Mouse (Mus musculus) thymus, adult 18-20 months (tissue): Measurements from ENCODE around the gene Ankrd44.

Experiments used
- DNase-seq, 2 experiments: peaks; one replicate each; pipeline ENCODE4 v3.0.0; 2022; ENCODE audit warnings: mixed read lengths in 2 of 2

The Ankrd44 gene

GRCm38 (mm10) chr1:54690291-54690965 is 235.8 kb downstream of the Ankrd44 start:
- no peak for DNase-seq

DNA sequence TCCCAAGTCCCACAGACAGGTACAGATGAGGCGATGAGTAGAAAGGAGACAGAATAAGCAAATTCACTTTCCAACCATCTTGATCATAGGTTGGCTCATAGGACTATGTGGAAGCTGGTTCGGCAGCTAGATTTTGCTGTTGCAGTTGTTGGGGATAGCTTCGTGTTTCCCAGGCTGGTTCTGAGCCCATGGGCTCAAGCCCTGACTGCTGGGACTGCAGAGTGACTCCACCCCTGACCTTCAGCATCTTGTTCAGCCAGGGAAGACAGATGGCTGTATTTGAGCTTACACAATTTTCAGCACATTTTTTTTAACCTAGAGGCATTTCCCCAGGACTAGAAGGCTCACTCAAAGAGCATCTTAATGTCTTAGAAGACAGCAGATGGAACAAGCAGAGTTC is 237.7 kb downstream of the Ankrd44 start:
- no peak for DNase-seq

GRCm38 (mm10) chr1:54684316-54684715 is 241.9 kb downstream of the Ankrd44 start:
- DNase-seq, result no peak

GRCm38 (mm10) chr1:54679556-54679955 is 246.6 kb downstream of the Ankrd44 start:
- DNase-seq, result no peak

- no peak for DNase-seq
These were observed 248.2 kb downstream of the Ankrd44 start for GRCm38 (mm10) chr1:54678037-54678436.

DNA sequence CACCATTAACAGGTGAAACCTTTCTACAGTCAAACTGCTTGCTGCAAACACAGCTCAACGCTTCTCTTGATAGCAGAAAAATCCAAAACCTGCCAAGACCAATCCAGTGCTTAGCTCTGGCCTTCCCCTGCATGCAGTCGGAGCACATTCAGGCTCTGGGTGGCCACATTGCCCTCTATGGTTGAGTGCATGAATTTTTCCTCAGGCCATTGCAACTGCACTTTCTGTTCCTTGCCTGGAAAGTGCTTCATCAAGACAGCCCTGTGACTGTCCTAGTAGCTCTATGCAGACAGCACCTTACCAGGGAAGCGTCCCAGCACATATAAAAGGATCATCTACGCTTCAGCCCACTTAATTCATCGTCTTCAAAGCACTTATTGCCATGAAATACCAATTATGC is 250.7 kb downstream of the Ankrd44 start:
- DNase-seq, result no peak

GRCm38 (mm10) chr1:54667991-54668390 is 258.2 kb downstream of the Ankrd44 start:
- no peak for DNase-seq

DNA sequence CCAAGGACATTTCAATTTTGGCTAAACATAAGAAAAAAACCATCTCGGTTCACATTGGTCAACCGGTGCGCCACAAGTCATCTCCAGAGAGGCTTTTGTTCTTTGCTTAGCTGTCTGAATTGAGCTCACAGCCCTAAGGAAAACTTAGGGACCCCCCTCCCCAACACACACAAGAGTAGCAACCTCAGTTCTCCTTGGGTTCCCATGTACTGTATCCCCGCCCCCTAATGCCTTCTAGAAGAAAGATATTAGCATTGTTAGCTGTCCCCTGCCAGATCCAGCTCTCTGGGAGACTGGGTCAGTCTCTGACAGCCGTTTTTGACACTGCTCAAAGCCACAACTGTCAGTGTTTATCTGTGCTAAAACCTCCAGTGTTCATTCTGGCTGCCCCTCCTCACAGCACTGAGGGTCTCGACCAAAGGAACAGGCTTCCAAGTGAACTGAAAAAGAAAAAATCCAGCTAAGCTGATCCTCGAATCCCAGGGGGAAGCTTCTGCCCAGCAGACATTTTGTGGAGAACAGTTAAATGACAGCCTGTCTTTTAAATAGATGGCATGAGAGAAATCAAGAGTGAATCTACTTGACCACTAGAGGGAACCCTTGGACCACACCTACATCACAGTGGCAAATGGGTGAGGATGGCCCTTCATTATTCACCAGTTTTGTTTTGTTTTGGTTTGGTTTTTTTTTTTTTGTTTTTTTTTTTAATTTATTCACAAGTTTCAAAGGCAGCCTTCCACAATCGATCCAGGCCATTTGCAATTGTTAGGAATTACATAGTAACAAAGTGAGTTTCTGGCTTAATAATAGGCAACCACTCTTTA is 260.4 kb downstream of the Ankrd44 start:
- DNase-seq, result no peak

GRCm38 (mm10) chr1:54665095-54665494 is 261.1 kb downstream of the Ankrd44 start:
- no peak for DNase-seq

- DNase-seq, result no peak
These were observed 265.5 kb downstream of the Ankrd44 start for GRCm38 (mm10) chr1:54660674-54661073.

DNA sequence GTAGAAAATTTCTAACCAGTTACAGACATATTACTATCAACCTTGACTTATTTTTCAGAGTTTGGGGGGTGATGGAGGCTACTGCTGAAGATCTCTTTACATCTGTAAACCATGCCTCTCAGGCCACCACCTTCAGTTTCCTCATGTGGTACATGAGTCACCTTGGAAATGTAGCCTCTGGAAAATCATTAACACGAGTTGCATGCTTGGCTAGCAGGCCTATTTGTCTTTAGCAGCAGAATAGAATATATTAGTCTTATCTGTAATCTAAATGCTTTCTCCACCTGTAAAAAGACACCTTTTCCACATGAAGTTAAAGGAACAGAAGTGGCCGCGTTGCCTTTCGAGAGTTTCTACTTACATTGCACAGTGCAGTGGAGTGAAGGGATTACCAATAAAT is 267.6 kb downstream of the Ankrd44 start:
- no peak for DNase-seq

- DNase-seq, result no peak
These were observed 277.9 kb downstream of the Ankrd44 start for GRCm38 (mm10) chr1:54648237-54648636.

DNA sequence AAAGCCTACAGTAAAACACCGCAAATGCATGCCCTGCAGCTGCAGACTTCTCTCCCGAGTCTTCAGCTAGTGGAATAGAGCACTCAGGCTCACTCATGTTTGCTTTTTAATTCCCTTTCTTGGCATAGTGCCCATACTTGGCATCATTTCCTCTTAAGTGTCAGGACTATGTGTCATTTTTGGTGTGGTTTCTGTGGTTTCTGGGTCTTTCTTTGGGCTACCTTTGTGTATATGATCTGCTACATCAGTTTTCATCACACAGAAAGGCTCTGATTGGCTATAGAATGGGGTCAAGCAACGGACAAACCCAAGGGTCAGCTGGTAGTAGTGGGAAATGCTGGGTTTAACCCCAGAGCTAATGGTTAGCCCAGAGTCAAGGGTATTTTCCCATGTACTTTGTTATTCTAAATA is 278.8 kb downstream of the Ankrd44 start:
- DNase-seq, result no peak

- no peak for DNase-seq
These were observed 285.9 kb downstream of the Ankrd44 start for GRCm38 (mm10) chr1:54640184-54640795.

DNA sequence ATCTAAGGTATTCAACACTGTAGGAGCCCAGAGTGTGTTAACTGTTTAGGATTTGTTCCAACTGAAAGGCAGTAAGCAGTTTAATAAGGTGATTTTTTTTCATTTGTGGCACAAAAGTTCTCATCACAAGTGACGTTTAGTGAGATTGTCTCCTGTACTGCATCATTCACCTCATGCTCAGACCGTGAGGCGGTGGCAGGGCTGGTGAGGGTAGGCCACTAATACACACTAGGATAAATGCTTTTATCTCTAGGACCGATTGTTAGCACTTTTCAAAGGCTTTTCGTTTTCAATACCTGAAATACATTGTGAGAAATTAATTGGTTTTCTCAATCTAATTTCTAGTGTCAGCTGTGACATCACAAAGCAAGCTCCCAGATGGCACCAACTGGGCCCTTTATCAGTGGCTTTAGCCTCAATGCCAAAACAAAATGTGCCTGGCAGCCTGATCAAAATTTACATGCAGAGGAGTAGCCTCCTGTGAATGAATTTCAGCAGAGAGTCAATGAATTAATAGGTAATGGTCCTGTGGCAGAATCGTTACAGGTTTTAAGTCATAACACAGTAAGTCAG is 286.6 kb downstream of the Ankrd44 start:
- DNase-seq, result no peak

DNA sequence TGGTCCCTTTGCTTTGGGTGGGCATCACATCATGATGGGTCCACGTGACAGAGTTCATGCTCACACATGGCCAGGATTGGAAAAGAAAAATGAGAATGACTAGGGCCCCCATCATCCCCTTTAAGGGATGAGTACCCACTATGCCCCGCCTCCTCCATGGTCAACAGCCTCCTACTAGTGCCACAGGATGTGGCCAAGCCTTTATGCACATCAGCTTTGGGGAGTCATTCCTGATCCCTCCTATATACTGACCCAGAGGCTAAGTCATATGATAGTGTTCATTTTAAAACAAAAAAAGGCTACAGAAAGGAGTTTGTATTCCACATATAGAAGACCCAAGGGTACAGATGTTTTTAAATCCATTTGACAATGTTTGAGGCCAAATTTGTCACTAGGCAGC is 287.1 kb downstream of the Ankrd44 start:
- DNase-seq, result no peak

DNA sequence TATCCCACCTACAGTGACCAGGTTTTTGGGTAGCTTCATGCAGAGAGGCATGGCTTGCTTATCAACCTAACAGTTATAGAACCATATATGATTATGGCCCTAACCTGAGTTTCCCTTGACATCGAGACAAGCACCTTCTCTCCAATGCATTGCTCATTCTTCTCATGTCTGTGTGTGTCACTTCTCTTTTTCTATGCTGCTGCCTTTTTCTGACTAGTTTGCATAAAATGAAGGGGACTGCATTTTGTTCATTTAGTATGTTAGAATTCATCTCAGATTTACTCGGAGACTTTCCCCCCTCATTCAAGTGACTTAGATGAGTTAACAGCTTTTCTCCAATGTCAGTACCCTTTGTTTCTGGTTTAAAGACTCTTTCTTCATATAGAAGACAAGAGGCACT is 288.8 kb downstream of the Ankrd44 start:
- DNase-seq, result no peak

DNA sequence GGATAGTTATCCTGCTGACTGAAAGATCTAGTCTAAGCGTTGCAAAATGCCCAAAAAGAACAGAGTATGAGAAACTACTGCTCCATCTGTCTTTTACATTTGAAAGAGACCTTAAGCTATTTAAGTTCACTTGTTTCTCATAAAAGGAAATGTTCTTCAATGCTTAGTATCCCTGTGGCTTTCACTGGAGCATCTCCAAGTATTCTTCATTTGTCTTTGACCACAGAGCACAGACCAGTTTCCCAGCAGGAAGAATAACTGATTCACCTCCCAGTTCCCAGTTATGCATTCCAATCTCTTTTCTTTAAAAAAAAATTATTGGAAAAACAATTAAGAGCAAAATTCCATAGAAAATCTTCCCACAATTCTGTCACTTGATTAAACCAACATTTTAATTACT is 297.1 kb downstream of the Ankrd44 start:
- DNase-seq, result no peak

- no peak for DNase-seq
These were observed 311.2 kb downstream of the Ankrd44 start for GRCm38 (mm10) chr1:54614963-54615362.

GRCm38 (mm10) chr1:54612344-54612743 is 313.8 kb downstream of the Ankrd44 start:
- no peak for DNase-seq

- DNase-seq, result no peak
These were observed 314.3 kb downstream of the Ankrd44 start for GRCm38 (mm10) chr1:54611891-54612290.

DNA sequence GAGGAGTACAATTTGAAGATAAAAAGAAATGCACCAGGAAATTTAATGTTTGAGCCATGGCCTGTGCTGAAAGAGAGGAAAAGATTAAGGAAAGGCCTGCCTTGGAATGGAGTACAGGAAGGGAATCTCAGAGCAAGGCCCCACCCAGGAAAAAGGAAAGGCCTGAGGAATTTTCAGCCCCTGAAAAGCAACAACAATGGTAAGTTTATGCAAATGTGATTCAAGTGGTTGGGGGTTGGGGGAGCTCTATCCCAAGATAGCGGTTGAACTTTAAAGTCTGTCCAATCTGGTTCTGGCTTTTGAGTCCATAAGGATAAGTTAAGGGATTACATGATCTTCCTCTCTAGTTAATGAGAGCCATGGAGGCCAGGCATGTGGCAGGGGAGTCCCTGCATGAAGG is 319.3 kb downstream of the Ankrd44 start:
- DNase-seq, result no peak

DNA sequence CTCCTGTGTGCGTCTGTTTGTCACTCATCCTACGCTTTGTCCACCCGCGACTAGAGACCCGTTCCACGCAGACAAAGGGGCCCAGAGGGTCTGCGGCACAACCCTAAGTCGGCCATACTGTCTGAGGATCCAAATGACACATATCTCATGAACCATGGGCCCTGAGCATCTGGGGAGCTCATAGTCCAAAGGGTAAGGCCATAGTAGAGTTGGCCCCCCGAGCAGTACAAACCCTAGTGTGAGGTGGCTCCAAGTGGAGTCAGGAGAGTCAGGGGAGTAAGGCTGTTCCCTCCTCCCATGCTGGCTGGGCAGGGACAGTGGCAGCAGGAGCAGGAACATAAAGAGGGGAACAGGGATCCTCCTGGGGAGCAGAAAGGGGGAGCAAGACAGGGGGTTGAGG is 324.5 kb downstream of the Ankrd44 start:
- no peak for DNase-seq

DNA sequence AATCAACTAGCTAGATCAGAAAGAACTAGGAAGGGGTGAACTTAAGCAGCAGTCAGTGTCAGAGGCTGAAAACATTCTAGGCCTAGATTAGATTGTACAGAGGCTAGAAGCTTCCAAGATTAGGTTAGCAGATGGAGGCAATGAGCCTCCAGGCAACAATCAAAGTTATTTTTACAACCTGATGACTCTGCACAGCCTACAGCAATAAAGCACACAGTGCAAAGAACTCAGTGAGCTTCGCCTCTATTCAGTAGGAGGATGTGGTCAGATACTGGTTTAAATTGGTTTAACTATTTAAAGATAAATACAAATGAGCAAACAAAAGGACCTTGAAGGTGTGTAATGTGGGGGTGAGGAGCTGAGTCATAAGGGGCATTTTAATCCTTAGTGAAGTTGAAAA is 325.9 kb downstream of the Ankrd44 start:
- no peak for DNase-seq
